Mouse (Mus musculus): Measurements from ENCODE around the gene Kif28. TPM values are rescaled to one million over a fixed set of nuclear protein-coding genes. Genes with fewer than 3 reads are reported as not detected.
"Not testable (repeated sequence)": the region's sequence is repeated elsewhere in the genome, so short reads cannot be mapped to it uniquely, and the experiment has no call there.

Gene Kif28
- total RNA-seq, 2 experiments from 2014 or later: not detected

DNA sequence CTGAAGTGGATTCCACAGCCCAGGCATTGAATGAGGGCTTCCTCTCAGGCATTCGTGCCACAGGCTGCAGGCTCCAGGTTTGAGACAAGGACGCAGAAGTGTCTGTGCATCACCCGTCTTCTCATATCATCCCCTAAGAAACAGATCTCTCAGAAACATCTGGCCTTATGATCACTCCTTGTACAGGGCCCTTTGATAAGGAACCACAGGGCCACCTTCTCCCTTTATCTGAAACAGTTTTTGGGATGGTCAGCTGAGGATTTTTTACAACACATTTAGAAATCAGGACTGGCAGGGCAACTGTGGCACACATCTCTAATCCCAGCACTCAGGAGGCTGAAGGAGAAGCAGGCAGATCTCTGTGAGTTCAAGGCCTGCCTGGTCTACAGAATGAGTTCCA is 95.7 kb downstream of the Kif28 start:
- no peak for ATAC-seq (ENCODE audit: poor library complexity, severe bottlenecking)

DNA sequence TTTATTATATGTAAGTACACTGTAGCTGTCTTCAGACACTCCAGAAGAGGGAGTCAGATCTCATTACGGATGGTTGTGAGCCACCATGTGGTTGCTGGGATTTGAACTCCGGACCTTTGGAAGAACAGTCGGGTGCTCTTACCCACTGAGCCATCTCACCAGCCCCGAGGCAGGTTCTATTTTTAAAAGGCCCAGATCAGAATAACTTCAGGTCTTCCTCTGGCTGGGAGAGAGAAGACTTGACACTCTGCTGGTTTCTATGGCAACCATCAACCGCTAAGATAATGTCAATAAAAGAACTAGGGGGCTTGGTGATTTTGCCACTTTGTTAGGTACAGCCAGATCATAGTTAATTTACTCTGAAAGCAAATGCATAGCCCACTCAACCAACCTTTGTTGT is 96.4 kb downstream of the Kif28 start:
- ATAC-seq (ENCODE audit: poor library complexity, severe bottlenecking): not testable (repeated sequence)

DNA sequence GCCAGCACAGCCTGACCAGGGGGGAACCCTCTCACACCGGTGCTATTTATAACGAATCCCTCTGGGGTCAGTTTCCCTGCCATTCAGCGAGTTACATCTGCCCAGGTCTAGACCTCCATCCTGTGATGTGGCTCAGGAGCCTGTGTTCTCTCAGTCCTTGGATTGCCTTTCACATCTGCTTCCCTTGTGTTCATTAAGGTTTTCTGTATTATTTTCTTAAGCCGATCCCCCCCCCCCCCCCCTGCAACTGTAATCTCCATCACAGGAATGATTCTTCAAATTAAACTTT is 99.1 kb downstream of the Kif28 start:
- ATAC-seq (ENCODE audit: poor library complexity, severe bottlenecking): no peak

Other genes with a start within 250 kb of the Kif28 start
- 7.9 and 13.7 TPM in 2 replicates for gene Smyd3, start 227.2 kb downstream of the Kif28 start, total RNA-seq (2015)
- gene Smyd3, start 227.2 kb downstream of the Kif28 start, total RNA-seq (2017): 11.4 and 14.8 TPM in 2 replicates
- gene Tfb2m, start 199.0 kb downstream of the Kif28 start, total RNA-seq (2015): 19.9 and 25.2 TPM in 2 replicates
- 19.6 and 33.1 TPM in 2 replicates for gene Tfb2m, start 199.0 kb downstream of the Kif28 start, total RNA-seq (2017)
- 13.5 and 14.7 TPM in 2 replicates for gene Cnst, start 198.9 kb downstream of the Kif28 start, total RNA-seq (2015)
- 22.6 and 23.8 TPM in 2 replicates for gene Cnst, start 198.9 kb downstream of the Kif28 start, total RNA-seq (2017)
- gene Sccpdh, start 77.1 kb downstream of the Kif28 start, total RNA-seq (2015): 3.7 and 5.6 TPM in 2 replicates
- 4.6 and 8.9 TPM in 2 replicates for gene Sccpdh, start 77.1 kb downstream of the Kif28 start, total RNA-seq (2017)
- not detected in 2 replicates for gene Gm10518, start 58.1 kb upstream of the Kif28 start, total RNA-seq (2015)
- 0.12 and 0.18 TPM in 2 replicates for gene Gm10518, start 58.1 kb upstream of the Kif28 start, total RNA-seq (2017)
- gene Ahctf1, start 58.4 kb upstream of the Kif28 start, total RNA-seq (2015): 25.4 and 26.5 TPM in 2 replicates
- gene Ahctf1, start 58.4 kb upstream of the Kif28 start, total RNA-seq (2017): 28.3 and 31.5 TPM in 2 replicates
- gene Cdc42bpa, start 215.2 kb upstream of the Kif28 start, total RNA-seq (2015): 1.6 and 2.7 TPM in 2 replicates
- gene Cdc42bpa, start 215.2 kb upstream of the Kif28 start, total RNA-seq (2017): 1.0 and 2.8 TPM in 2 replicates

Data from megakaryocyte, adult 5-6 weeks (primary cell).